Mouse (Mus musculus) heart, postnatal 0 days (tissue): ENCODE data around the gene Sh3gl2. TPM values are rescaled to one million over a fixed set of nuclear protein-coding genes. Genes with fewer than 3 reads are reported as not detected.

Experiments used
- ATAC-seq: fragments of 200-750 bp; cut with Nextera tagmentation; 2 replicates; pipeline ENCODE4 v1.8.0; 2017; ENCODE audit warnings: low read depth, moderate number of reproducible peaks, moderate library complexity; ENCODE audit not compliant: insufficient read depth
- DNase-seq: peaks from one replicate; pipeline ENCODE4 v3.0.0-alpha.2; 2016; ENCODE audit warnings: low spot score
- H3K27ac ChIP-seq: fragments of 300-500 bp; sonication (generic); 2 replicates; pipeline ENCODE4 v1.5.1; 2014; ENCODE audit warnings: low read depth, mild to moderate bottlenecking
- H3K27me3 ChIP-seq: fragments of 300-500 bp; sonication (generic); 2 replicates; pipeline ENCODE4 v1.6.1; 2014; ENCODE audit warnings: low read length, mixed read lengths; ENCODE audit not compliant: control insufficient read depth, insufficient read depth
- H3K36me3 ChIP-seq: fragments of 300-500 bp; sonication (generic); replicated peaks from 2 replicates; pipeline ENCODE4 v1.6.1; 2014; ENCODE audit warnings: low read length, mixed read lengths; ENCODE audit not compliant: control insufficient read depth, insufficient read depth
- H3K4me1 ChIP-seq: fragments of 300-500 bp; sonication (generic); 2 replicates; pipeline ENCODE4 v1.6.1; 2014; ENCODE audit warnings: antibody characterized with exemption; ENCODE audit not compliant: control insufficient read depth, insufficient read depth
- H3K4me2 ChIP-seq: fragments of 300-500 bp; sonication (generic); 2 replicates; pipeline ENCODE4 v1.6.1; 2014; ENCODE audit warnings: low read depth, mild to moderate bottlenecking, low read length, moderate library complexity
- H3K4me3 ChIP-seq: fragments of 300-500 bp; sonication (generic); 2 replicates; pipeline ENCODE4 v1.5.1; 2014; ENCODE audit warnings: low read depth, low read length
- H3K9ac ChIP-seq: fragments of 300-500 bp; sonication (generic); replicated peaks from 2 replicates; pipeline ENCODE4 v1.6.1; 2014; ENCODE audit warnings: low read depth, low read length, mixed read lengths
- H3K9me3 ChIP-seq: fragments of 300-500 bp; sonication (generic); replicated peaks from 2 replicates; pipeline ENCODE4 v1.6.1; 2016; ENCODE audit warnings: low read length; ENCODE audit not compliant: control insufficient read depth
- CTCF ChIP-seq: IDR thresholded peaks from 2 replicates; pipeline ENCODE4 v1.5.1; 2016; ENCODE audit warnings: antibody characterized with exemption, control low read depth, low read depth
- EP300 ChIP-seq: IDR thresholded peaks from 2 replicates; pipeline ENCODE4 v1.6.1; 2016; ENCODE audit warnings: antibody characterized with exemption, low read depth
- WGBS: fragments of 180-500 bp; shearing (Covaris S2); extraction: QIAGEN DNeasy Blood & Tissue Kit; methylation state at CpG from one replicate; pipeline ENCODE4 v1.1.7; 2014; 5-methylcytosine and 5-hydroxymethylcytosine counted together
- polyA plus RNA-seq: library from polyadenylated mRNA; unstranded; fragments of >200 nt; fragmentation: Nextera tagmentation; extraction: Ambion mirVana; gene quantifications from 2 replicates; pipeline ENCODE4 v1.2.1, GENCODE M21; 2015
- total RNA-seq: library from RNA; depleted of rRNA; stranded (reverse); fragments of >200 nt; gene quantifications from 2 replicates; pipeline ENCODE4 v1.2.3, GENCODE M21; 2014; ENCODE audit warnings: low replicate concordance

Gene Sh3gl2
- total and polyA plus RNA-seq, 2 experiments from 2014 or later: 0.34 to 1.9 TPM

GRCm38 (mm10) chr4:85241675-85242074 lies 36.7 kb downstream of the Sh3gl2 start:
- DNase-seq: no peak
- Histone ChIP-seq H3K27ac (no peak overlapping the region), H3K9me3 (no peaks in the 10 kb centered on the region), H3K27me3 (no peaks in the 10 kb centered on the region), H3K9ac (no peak overlapping the region), H3K4me3 (no peak overlapping the region), H3K4me2 (no peak overlapping the region), H3K4me1 (no peaks in the 10 kb centered on the region), H3K36me3 (no peaks in the 10 kb centered on the region)
- no peak for ATAC-seq
- TF ChIP-seq CTCF: no peak
- no peak for TF ChIP-seq EP300
- WGBS: 73% methylated on average over 3 of the region's 3 CpGs

- Histone ChIP-seq H3K36me3 (no peaks in the 10 kb centered on the region), H3K4me2 (no peak overlapping the region), H3K4me3 (no peak overlapping the region), H3K4me1 (no peaks in the 10 kb centered on the region), H3K9ac (no peak overlapping the region), H3K9me3 (no peaks in the 10 kb centered on the region), H3K27ac (no peak overlapping the region), H3K27me3 (no peaks in the 10 kb centered on the region)
- WGBS: 80% methylated on average over 2 of the region's 2 CpGs
- TF ChIP-seq CTCF: no peak
- TF ChIP-seq EP300: no peak
- DNase-seq: no peak
- no peak for ATAC-seq
Observed at GRCm38 (mm10) chr4:85242562-85242961, 37.6 kb downstream of the Sh3gl2 start.

GRCm38 (mm10) chr4:85248673-85249072 lies 43.7 kb downstream of the Sh3gl2 start:
- no peaks in the 10 kb centered on the region for H3K9me3 ChIP-seq
- WGBS: 82% methylated on average over 3 of the region's 3 CpGs
- no peak overlapping the region for H3K27ac ChIP-seq
- ATAC-seq (no peak), DNase-seq (no peak)
- H3K9ac ChIP-seq: no peak overlapping the region
- H3K36me3 ChIP-seq: no peaks in the 10 kb centered on the region
- no peaks in the 10 kb centered on the region for H3K27me3 ChIP-seq
- H3K4me1 ChIP-seq: no peaks in the 10 kb centered on the region
- H3K4me3 ChIP-seq: no peak overlapping the region
- no peak for TF ChIP-seq EP300
- no peak for TF ChIP-seq CTCF
- no peak overlapping the region for H3K4me2 ChIP-seq

- Histone ChIP-seq H3K9me3 (no peaks in the 10 kb centered on the region), H3K4me2 (no peak overlapping the region), H3K4me3 (no peak overlapping the region), H3K36me3 (no peaks in the 10 kb centered on the region), H3K27ac (no peak overlapping the region), H3K9ac (no peak overlapping the region), H3K4me1 (no peaks in the 10 kb centered on the region), H3K27me3 (no peaks in the 10 kb centered on the region)
- ATAC-seq (no peak), DNase-seq (no peak)
- TF ChIP-seq CTCF (no peak), EP300 (no peak)
- 52% methylated on average over 2 of the region's 2 CpGs for WGBS
Observed at GRCm38 (mm10) chr4:85250271-85250670, 45.3 kb downstream of the Sh3gl2 start.

- ATAC-seq (no peak), DNase-seq (no peak)
- H3K27me3 ChIP-seq: no peaks in the 10 kb centered on the region
- H3K9ac ChIP-seq: no peak overlapping the region
- H3K4me3 ChIP-seq: no peak overlapping the region
- H3K4me2 ChIP-seq: no peak overlapping the region
- H3K9me3 ChIP-seq: no peaks in the 10 kb centered on the region
- H3K27ac ChIP-seq: no peak overlapping the region
- TF ChIP-seq CTCF (no peak), EP300 (no peak)
- WGBS: 68% methylated on average over 2 of the region's 2 CpGs
- H3K4me1 ChIP-seq: no peaks in the 10 kb centered on the region
- H3K36me3 ChIP-seq: no peaks in the 10 kb centered on the region
Observed at GRCm38 (mm10) chr4:85250786-85251185, 45.9 kb downstream of the Sh3gl2 start.

GRCm38 (mm10) chr4:85255771-85256389 lies 51.0 kb downstream of the Sh3gl2 start:
- Histone ChIP-seq H3K36me3 (no peaks in the 10 kb centered on the region), H3K9ac (no peak overlapping the region), H3K27ac (no peak overlapping the region), H3K9me3 (no peaks in the 10 kb centered on the region), H3K4me1 (no peaks in the 10 kb centered on the region), H3K4me2 (no peak overlapping the region), H3K4me3 (no peak overlapping the region), H3K27me3 (no peaks in the 10 kb centered on the region)
- WGBS: 75% methylated on average over 6 of the region's 8 CpGs
- no peak for TF ChIP-seq EP300
- TF ChIP-seq CTCF: no peak
- DNase-seq (no peak), ATAC-seq (no peak)
